Mouse (Mus musculus) stomach, postnatal 0 days (tissue): Measurements from ENCODE around the gene Piga. TPM values are rescaled to one million over a fixed set of nuclear protein-coding genes. Genes with fewer than 3 reads are reported as not detected.

Source experiments
- ATAC-seq: fragments of 200-750 bp; cut with Nextera tagmentation; 2 replicates; pipeline ENCODE4 v1.8.0; 2017; ENCODE audit not compliant: low FRiP score, low TSS enrichment
- DNase-seq: peaks from one replicate; pipeline ENCODE4 v3.0.0-alpha.2; 2016; ENCODE audit warnings: low spot score
- H3K27ac ChIP-seq: fragments of 300-500 bp; sonication (generic); replicated peaks from 2 replicates; pipeline ENCODE4 v1.5.1; 2014; ENCODE audit warnings: mild to moderate bottlenecking, control low read depth
- H3K27me3 ChIP-seq: fragments of 300-500 bp; sonication (generic); 2 replicates; pipeline ENCODE4 v1.6.1; 2014; ENCODE audit warnings: low read length; ENCODE audit not compliant: control insufficient read depth, insufficient read depth
- H3K36me3 ChIP-seq: fragments of 300-500 bp; sonication (generic); 2 replicates; pipeline ENCODE4 v1.6.1; 2014; ENCODE audit warnings: low read length, mixed read lengths; ENCODE audit not compliant: control insufficient read depth, insufficient read depth
- H3K4me1 ChIP-seq: fragments of 300-500 bp; sonication (generic); replicated peaks from 2 replicates; pipeline ENCODE4 v1.6.1; 2014; ENCODE audit warnings: antibody characterized with exemption; ENCODE audit not compliant: control insufficient read depth, insufficient read depth
- H3K4me2 ChIP-seq: fragments of 300-500 bp; sonication (generic); replicated peaks from 2 replicates; pipeline ENCODE4 v1.6.1; 2014; ENCODE audit warnings: low read depth, mild to moderate bottlenecking, control low read depth, moderate library complexity
- H3K4me3 ChIP-seq: fragments of 300-500 bp; sonication (generic); 2 replicates; pipeline ENCODE4 v1.5.1; 2014; ENCODE audit warnings: low read depth, low read length, control low read depth
- H3K9ac ChIP-seq: fragments of 300-500 bp; sonication (generic); 2 replicates; pipeline ENCODE4 v1.6.1; 2014; ENCODE audit warnings: mild to moderate bottlenecking, low read length, control low read depth, mixed read lengths
- H3K9me3 ChIP-seq: fragments of 300-500 bp; sonication (generic); 2 replicates; pipeline ENCODE4 v1.6.1; 2016; ENCODE audit warnings: low read length; ENCODE audit not compliant: control insufficient read depth
- CTCF ChIP-seq: IDR thresholded peaks from 2 replicates; pipeline ENCODE4 v1.5.1; 2016; ENCODE audit warnings: antibody characterized with exemption, low read depth, mild to moderate bottlenecking, moderate library complexity
- EP300 ChIP-seq: optimal IDR thresholded peaks from 2 replicates; pipeline ENCODE3; 2016; ENCODE audit warnings: antibody characterized with exemption
- WGBS: fragments of 180-500 bp; shearing (Covaris S2); extraction: QIAGEN DNeasy Blood & Tissue Kit; methylation state at CpG from one replicate; pipeline ENCODE4 v1.1.7; 2014; 5-methylcytosine and 5-hydroxymethylcytosine counted together
- polyA plus RNA-seq: library from polyadenylated mRNA; unstranded; fragments of >200 nt; fragmentation: Nextera tagmentation; extraction: Ambion mirVana; gene quantifications from 2 replicates; pipeline ENCODE4 v1.2.1, GENCODE M21; 2015

Gene Piga
- polyA plus RNA-seq, 1 experiment from 2014 or later = 5.6 TPM

DNA sequence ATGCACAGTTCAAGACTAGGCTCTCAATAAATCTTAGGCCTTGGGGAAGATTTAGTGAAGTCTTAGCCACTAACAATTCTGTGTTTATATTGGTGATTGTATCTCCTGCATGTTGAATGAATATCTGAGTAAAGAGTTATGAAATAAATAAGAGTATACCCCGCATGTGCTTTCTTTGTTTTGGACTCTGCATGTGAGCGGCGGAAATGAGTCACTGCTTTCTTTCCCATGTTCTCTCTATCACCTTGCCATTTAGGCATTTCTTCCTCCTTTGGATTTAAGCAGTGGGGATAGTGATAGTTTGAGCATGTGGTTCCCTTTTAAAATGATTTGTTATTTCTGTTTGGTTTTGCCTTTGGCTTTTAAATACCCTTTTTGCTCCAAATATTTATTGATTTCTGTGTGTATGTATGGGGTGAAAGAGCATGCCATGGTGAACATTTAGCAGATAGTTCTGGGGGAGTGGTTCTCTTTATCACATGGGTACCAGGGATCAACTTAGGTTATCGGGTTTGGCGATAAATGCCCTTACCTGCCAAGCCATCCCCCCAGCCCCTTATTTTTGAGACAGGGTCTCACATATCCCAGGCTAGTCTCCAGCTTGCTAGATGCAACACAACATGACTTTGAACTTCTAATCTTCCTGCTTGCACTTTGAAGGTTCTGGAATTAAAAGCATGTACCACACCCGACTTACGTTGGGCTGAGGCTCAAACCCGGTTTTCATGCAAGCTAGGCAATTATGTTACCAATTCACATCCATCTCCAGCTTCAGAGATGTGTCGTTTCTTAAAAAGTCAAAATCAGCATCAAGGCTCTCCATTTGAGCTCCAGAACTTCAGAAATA is 27.5 kb downstream of the Piga start:
- Histone ChIP-seq H3K4me1 (no peaks in the 10 kb centered on the region), H3K4me2 (no peak overlapping the region), H3K4me3 (no peak overlapping the region), H3K9me3 (no peaks in the 10 kb centered on the region), H3K9ac (no peak overlapping the region), H3K36me3 (no peaks in the 10 kb centered on the region), H3K27me3 (no peaks in the 10 kb centered on the region), H3K27ac (no peak overlapping the region)
- no peak for DNase-seq
- TF ChIP-seq CTCF (no peak), EP300 (no peak)
- ATAC-seq = no peak
- 79% methylated on average over 9 of the region's 9 CpGs for WGBS

DNA sequence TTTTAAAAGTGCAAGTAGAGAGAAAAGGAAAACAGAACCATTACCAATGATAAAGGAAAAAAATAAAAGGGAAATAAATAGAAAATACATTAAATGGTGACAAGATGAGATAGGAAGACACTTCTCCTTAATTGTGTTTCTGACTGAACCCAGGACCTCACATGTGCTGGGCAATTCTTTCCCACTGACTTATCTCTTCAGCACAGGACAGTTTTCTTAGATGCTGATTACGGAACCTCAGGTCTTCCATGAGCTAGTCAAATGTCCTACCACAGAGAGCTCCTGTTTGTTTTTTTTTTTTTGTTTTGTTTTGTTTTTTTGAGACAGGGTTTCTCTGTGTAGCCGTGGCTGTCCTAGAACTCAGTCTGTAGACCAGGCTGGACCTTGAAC is 28.1 kb downstream of the Piga start:
- H3K27me3 ChIP-seq = no peaks in the 10 kb centered on the region
- no peak overlapping the region for H3K27ac ChIP-seq
- H3K4me3 ChIP-seq = no peak overlapping the region
- TF ChIP-seq EP300 = no peak
- no peak for TF ChIP-seq CTCF
- H3K9me3 ChIP-seq = no peaks in the 10 kb centered on the region
- DNase-seq = no peak
- ATAC-seq = no peak
- H3K9ac ChIP-seq = no peak overlapping the region
- 87% methylated on average over 2 of the region's 2 CpGs for WGBS
- H3K4me2 ChIP-seq = no peak overlapping the region
- H3K4me1 ChIP-seq = no peaks in the 10 kb centered on the region
- no peaks in the 10 kb centered on the region for H3K36me3 ChIP-seq

GRCm38 (mm10) chrX:164449201-164449600 is 29.6 kb downstream of the Piga start:
- Histone ChIP-seq H3K36me3 (no peaks in the 10 kb centered on the region), H3K27ac (no peak overlapping the region), H3K27me3 (no peaks in the 10 kb centered on the region), H3K9ac (no peak overlapping the region), H3K4me3 (no peak overlapping the region), H3K4me2 (no peak overlapping the region), H3K9me3 (no peaks in the 10 kb centered on the region), H3K4me1 (no peaks in the 10 kb centered on the region)
- no peak for DNase-seq
- TF ChIP-seq EP300 (no peak), CTCF (peak; percentile 69)
- 24% methylated on average over 3 of the region's 3 CpGs for WGBS
- no peak for ATAC-seq

- 61% methylated on average over 6 of the region's 6 CpGs for WGBS
- Histone ChIP-seq H3K4me1 (no peaks in the 10 kb centered on the region), H3K27ac (no peak overlapping the region), H3K9ac (no peak overlapping the region), H3K9me3 (no peaks in the 10 kb centered on the region), H3K36me3 (no peaks in the 10 kb centered on the region), H3K4me3 (no peak overlapping the region), H3K27me3 (no peaks in the 10 kb centered on the region), H3K4me2 (no peak overlapping the region)
- ATAC-seq (no peak), DNase-seq (no peak)
- TF ChIP-seq CTCF = peak; percentile 32; the same call in 1 of the 2 replicates
- no peak for TF ChIP-seq EP300
Observed at GRCm38 (mm10) chrX:164459205-164459878, 39.8 kb downstream of the Piga start.

Other genes starting within 250 kb of the Piga start
- gene Bmx, start 161.6 kb upstream of the Piga start, polyA plus RNA-seq = 0.51 and 0.52 TPM in 2 replicates
- 19.6 and 19.8 TPM in 2 replicates for gene Pir, start 150.4 kb upstream of the Piga start, polyA plus RNA-seq
- 3.4 and 4.1 TPM in 2 replicates for gene Vegfd, start 46.4 kb upstream of the Piga start, polyA plus RNA-seq
- 1.0 and 1.4 TPM in 2 replicates for gene Asb11, start 17.2 kb downstream of the Piga start, polyA plus RNA-seq
- not detected in 2 replicates for gene Asb9, start 86.5 kb downstream of the Piga start, polyA plus RNA-seq